Comparison of ENCODE assay signal across 8 mouse cellular contexts in genomic region chr4:132731616-132732015, GRCm38 (mm10). TPM values are rescaled to one million over a fixed set of nuclear protein-coding genes. Genes with fewer than 3 reads are reported as not detected.
DNase-seq lines count a peak whose midpoint lies in the region; ATAC-seq and TF ChIP-seq lines count a peak whose summit lies in the region.

No protein-coding gene starts in this region.

- no peak for TF ChIP-seq POLR2A in thymus, adult 2 months (IDR thresholded peaks at IDR 0.05; ENCODE audit: control insufficient read depth, extremely low read depth, insufficient read depth, low read length, poor library complexity)

- H3K9ac ChIP-seq in liver, embryonic 11.5 days (ENCODE audit: low read depth, low read length) = peak overlapping the region; percentile 72
- H3K9ac ChIP-seq in stomach, postnatal 0 days (ENCODE audit: low read length) = peak overlapping the region; percentile 65

- TF ChIP-seq CTCF in thymus, adult 2 months (IDR thresholded peaks at IDR 0.05; ENCODE audit: borderline replicate concordance, control insufficient read depth, extremely low read depth, insufficient read depth, low read length, poor library complexity) = no peak
- TF ChIP-seq CTCF in stomach, postnatal 0 days (IDR thresholded peaks at IDR 0.05; ENCODE audit: low read depth) = no peak

- no peaks in the 10 kb centered on the region for H3K36me3 ChIP-seq in thymus, adult 2 months (ENCODE audit: control insufficient read depth, insufficient read depth, low read length)
- peaks cover 4% of the 10 kb centered on the region; the same call in 1 of the 2 replicates for H3K36me3 ChIP-seq in liver, embryonic 11.5 days (ENCODE audit: control insufficient read depth, insufficient read depth, low read length)
- no peaks in the 10 kb centered on the region for H3K36me3 ChIP-seq in stomach, postnatal 0 days (ENCODE audit: control insufficient read depth, insufficient read depth, low read length)

- no peak overlapping the region for H3K27ac ChIP-seq in thymus, adult 2 months (ENCODE audit: control insufficient read depth, insufficient read depth, low read length)
- no peak overlapping the region for H3K27ac ChIP-seq in liver, embryonic 11.5 days (ENCODE audit: low read depth, low read length)
- H3K27ac ChIP-seq in stomach, postnatal 0 days (replicated peaks) = no peak overlapping the region; the same call in 1 of the 2 replicates

- peak overlapping the region; percentile 68; the same call in 1 of the 2 replicates for H3K4me3 ChIP-seq in thymus, adult 2 months (ENCODE audit: control insufficient read depth, insufficient read depth, low read length)
- H3K4me3 ChIP-seq in liver, embryonic 11.5 days (ENCODE audit: low read depth, low read length) = peak overlapping the region; percentile 73
- peak overlapping the region; percentile 57 for H3K4me3 ChIP-seq in stomach, postnatal 0 days (ENCODE audit: low read depth, low read length)

- ATAC-seq in liver, embryonic 11.5 days (replicated peaks; ENCODE audit: low FRiP score) = no peak
- ATAC-seq in stomach, postnatal 0 days (ENCODE audit: low FRiP score, low TSS enrichment) = no peak

- no peaks in the 10 kb centered on the region for H3K9me3 ChIP-seq in liver, embryonic 11.5 days (ENCODE audit: control insufficient read depth, low read length)
- H3K9me3 ChIP-seq in stomach, postnatal 0 days (ENCODE audit: control insufficient read depth, low read length) = no peaks in the 10 kb centered on the region

- peak overlapping the region; percentile 100 for H3K4me2 ChIP-seq in liver, embryonic 11.5 days
- peak overlapping the region; percentile 92 for H3K4me2 ChIP-seq in stomach, postnatal 0 days (replicated peaks; ENCODE audit: low read depth)

- 50% methylated on average over 12 of the region's 12 CpGs for WGBS in thymus, adult 2 months
- WGBS in liver, embryonic 11.5 days = 40% methylated on average over 12 of the region's 12 CpGs
- 36% methylated on average over 12 of the region's 12 CpGs for WGBS in stomach, postnatal 0 days

- H3K27me3 ChIP-seq in thymus, adult 2 months (ENCODE audit: control insufficient read depth, insufficient read depth, low read length) = no peaks in the 10 kb centered on the region
- H3K27me3 ChIP-seq in liver, embryonic 11.5 days (replicated peaks; ENCODE audit: control insufficient read depth, insufficient read depth, low read length) = no peaks in the 10 kb centered on the region
- H3K27me3 ChIP-seq in stomach, postnatal 0 days (ENCODE audit: control insufficient read depth, insufficient read depth, low read length) = no peaks in the 10 kb centered on the region

- H3K4me1 ChIP-seq in thymus, adult 2 months (replicated peaks; ENCODE audit: control insufficient read depth, insufficient read depth, low read length) = peaks cover 26% of the 10 kb centered on the region
- H3K4me1 ChIP-seq in liver, embryonic 11.5 days (replicated peaks; ENCODE audit: control insufficient read depth, insufficient read depth, low read length) = peaks cover 13% of the 10 kb centered on the region
- no peaks in the 10 kb centered on the region for H3K4me1 ChIP-seq in stomach, postnatal 0 days (replicated peaks; ENCODE audit: control insufficient read depth, insufficient read depth)

- DNase-seq in adrenal gland, postnatal 14 days = peak; percentile 50
- DNase-seq in adrenal gland, adult 8-10 months = no peak
- no peak for DNase-seq in thymus, adult 2 months
- DNase-seq in thymus, adult 18-20 months = no peak
- no peak for DNase-seq in liver, embryonic 11.5 days (ENCODE audit: low spot score)
- DNase-seq in stomach, postnatal 0 days (ENCODE audit: low spot score) = no peak
- no peak for DNase-seq in right cerebral cortex, adult 2 months (ENCODE audit: low spot score in 2 of 2)
- DNase-seq in kidney, adult 8-10 months = no peak

- TF ChIP-seq EP300 in stomach, postnatal 0 days (optimal IDR thresholded peaks at IDR 0.05) = no peak

RNA-seq across cellular contexts. Expression of gene Xkr8, which starts 0.7 kb away (rescaled TPM):
- total RNA-seq in adrenal gland, postnatal 14 days (2021) = 4.0 and 4.7 TPM in 2 replicates
- 1 to 10 TPM; 5.9 to 7.3 (median 6.6) TPM for total RNA-seq in adrenal gland, adult 8-10 months (2022)
- 4.4 and 7.5 TPM in 2 replicates for polyA plus RNA-seq in thymus, adult 2 months (2012; rRNA removed)
- 5.1 and 7.7 TPM in 2 replicates for polyA plus RNA-seq in liver, embryonic 11.5 days (2014; fragmentation: Nextera tagmentation; extraction: Ambion mirVana)
- polyA plus RNA-seq in stomach, postnatal 0 days (2015; fragmentation: Nextera tagmentation; extraction: Ambion mirVana) = 1.8 and 2.5 TPM in 2 replicates

RNA-seq across cellular contexts. Expression of gene Smpdl3b, which starts 25.4 kb away (rescaled TPM):
- 2.1 and 3.3 TPM in 2 replicates for total RNA-seq in adrenal gland, postnatal 14 days (2021)
- total RNA-seq in adrenal gland, adult 8-10 months (2022) = 1 to 10 TPM; 1.4 to 5.1 (median 3.1) TPM
- 1.5 and 2.3 TPM in 2 replicates for polyA plus RNA-seq in thymus, adult 2 months (2012; rRNA removed)
- 2.9 and 3.2 TPM in 2 replicates for polyA plus RNA-seq in liver, embryonic 11.5 days (2014; fragmentation: Nextera tagmentation; extraction: Ambion mirVana)
- 4.6 and 5.2 TPM in 2 replicates for polyA plus RNA-seq in stomach, postnatal 0 days (2015; fragmentation: Nextera tagmentation; extraction: Ambion mirVana)

RNA-seq across cellular contexts. Expression of gene Rpa2, which starts 36.5 kb away (rescaled TPM):
- total RNA-seq in adrenal gland, postnatal 14 days (2021) = 15.9 and 16.6 TPM in 2 replicates
- 10 to 100 TPM; 11.4 to 17.0 (median 12.4) TPM for total RNA-seq in adrenal gland, adult 8-10 months (2022)
- 52.5 and 61.4 TPM in 2 replicates for polyA plus RNA-seq in thymus, adult 2 months (2012; rRNA removed)
- 156 and 165 TPM in 2 replicates for polyA plus RNA-seq in liver, embryonic 11.5 days (2014; fragmentation: Nextera tagmentation; extraction: Ambion mirVana)
- polyA plus RNA-seq in stomach, postnatal 0 days (2015; fragmentation: Nextera tagmentation; extraction: Ambion mirVana) = 29.8 and 32.1 TPM in 2 replicates
